Mouse (Mus musculus) lung, adult 10 weeks (tissue): ENCODE data around the gene Hps6. TPM values are rescaled to one million over a fixed set of nuclear protein-coding genes. Genes with fewer than 3 reads are reported as not detected.

Experiments
- polyA plus RNA-seq: library from polyadenylated mRNA; stranded (reverse); fragments of 350-450 nt; fragmentation: Illumina TruSeq; extraction: RNeasy Lipid Tissue Mini Kit (QIAGEN cat#74804); gene quantifications from one replicate; pipeline ENCODE4 v1.2.3, GENCODE M21; 2014; ENCODE audit warnings: low read depth, low replicate concordance; ENCODE audit not compliant: insufficient read depth

The Hps6 gene
- polyA plus RNA-seq, result 5.7 TPM

GRCm38 (mm10) chr19:46003371-46004226 is at the start of gene Hps6:
TSS of gene Hps6 (plus strand) at chr19:46003508.

GRCm38 (mm10) chr19:45997785-45998693 is 5.3 kb upstream of the Hps6 start, which contains the start of gene Armh3:
TSS of gene Armh3 (minus strand) at chr19:45998488.

GRCm38 (mm10) chr19:46044271-46044992 is 41.1 kb downstream of the Hps6 start, which contains the start of gene Pprc1:
TSS of gene Pprc1 (plus strand) at chr19:46044886.

DNA sequence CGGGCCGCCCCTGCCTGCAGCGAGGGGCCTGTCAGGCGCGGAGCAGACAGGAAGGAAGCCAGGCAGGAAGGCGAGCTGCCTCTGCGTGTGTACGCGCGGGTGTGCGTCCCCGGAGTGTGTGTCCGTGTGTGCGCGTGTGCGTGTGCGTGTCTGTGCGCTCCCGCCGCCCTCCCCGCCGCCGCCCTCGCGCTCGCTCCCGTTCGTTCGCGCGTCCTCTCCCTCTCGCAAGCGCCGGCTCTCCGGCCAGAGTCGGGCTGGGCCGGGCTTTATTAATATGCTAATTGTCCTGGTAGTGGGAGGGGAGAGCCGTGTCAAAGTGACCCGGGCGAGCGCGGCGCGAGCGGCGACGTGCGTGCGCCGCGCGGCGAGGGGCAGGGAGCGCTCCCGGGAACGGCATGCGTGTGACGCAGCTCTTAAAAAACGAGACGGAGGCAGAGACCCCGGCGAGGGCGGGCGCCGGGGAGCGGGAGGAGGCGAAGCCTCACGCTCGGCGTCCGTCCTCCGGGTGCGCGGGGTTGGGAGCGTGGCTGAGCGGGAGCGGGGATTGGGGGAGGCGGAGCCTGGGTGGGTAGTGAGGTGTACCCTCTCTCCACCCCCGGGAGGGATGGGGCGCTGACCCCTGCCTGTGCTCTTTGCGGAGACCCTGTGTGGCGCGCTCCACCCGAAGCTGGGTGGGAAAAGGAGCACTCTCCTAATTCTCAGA is 41.8 kb downstream of the Hps6 start, which contains the start of gene Ldb1:
Ldb1 (minus strand) TSS at position 222 of the 703 bp plus-strand sequence.

Other genes with a start within 250 kb of the Hps6 start
- 36.2 TPM for gene Mgea5, start 219.7 kb upstream of the Hps6 start, polyA plus RNA-seq
- gene Kcnip2, start 187.4 kb upstream of the Hps6 start, polyA plus RNA-seq, result 0.71 TPM
- 5.6 TPM for gene Armh3, start 5.0 kb upstream of the Hps6 start, polyA plus RNA-seq
- gene Pprc1, start 41.4 kb downstream of the Hps6 start, polyA plus RNA-seq, result 8.4 TPM
- 87.0 TPM for gene Ldb1, start 41.7 kb downstream of the Hps6 start, polyA plus RNA-seq
- gene Nolc1, start 72.4 kb downstream of the Hps6 start, polyA plus RNA-seq, result 14.0 TPM
- gene Elovl3, start 128.4 kb downstream of the Hps6 start, polyA plus RNA-seq, result 0.61 TPM
- gene Pitx3, start 144.8 kb downstream of the Hps6 start, polyA plus RNA-seq, result not detected
- 11.0 TPM for gene Gbf1, start 149.0 kb downstream of the Hps6 start, polyA plus RNA-seq